Mouse (Mus musculus) layer of hippocampus, postnatal 10 days (tissue): ENCODE measurements at regions not wholly inside any gene's neighbourhood (a gene's known extent, or its start where the extent isn't known, plus 50 kb on each side); places are given as distances from the start of the nearest gene placed in this dataset.
"Not testable (repeated sequence)": the region's sequence is repeated elsewhere in the genome, so short reads cannot be mapped to it uniquely, and the experiment has no call there.

ENCODE experiments used
- DNase-seq, 2 experiments: peaks; one replicate each; pipeline ENCODE4 v3.0.0; 2021; ENCODE audit warnings: low spot score in 2 of 2

DNA sequence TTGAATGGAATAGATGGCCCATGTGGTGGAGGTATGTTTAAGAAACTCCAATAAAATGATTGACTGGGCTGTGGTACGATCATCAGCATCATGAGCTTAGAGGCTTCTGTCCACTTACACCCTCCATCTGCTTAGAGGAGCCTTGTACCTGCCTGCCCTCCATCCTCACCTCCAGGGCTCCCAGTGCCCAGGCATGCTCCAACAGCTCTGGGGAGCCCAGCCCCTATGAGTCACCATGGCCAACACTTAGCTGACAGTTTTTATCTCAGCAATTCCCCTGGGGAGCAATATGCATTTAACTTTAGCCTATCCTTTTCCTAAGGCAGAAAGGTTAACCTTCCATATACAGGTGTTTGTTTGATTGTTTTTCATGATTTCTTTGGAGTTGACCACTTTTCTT lies 174.3 kb upstream of the Plxna2 start:
- no peak for DNase-seq

DNA sequence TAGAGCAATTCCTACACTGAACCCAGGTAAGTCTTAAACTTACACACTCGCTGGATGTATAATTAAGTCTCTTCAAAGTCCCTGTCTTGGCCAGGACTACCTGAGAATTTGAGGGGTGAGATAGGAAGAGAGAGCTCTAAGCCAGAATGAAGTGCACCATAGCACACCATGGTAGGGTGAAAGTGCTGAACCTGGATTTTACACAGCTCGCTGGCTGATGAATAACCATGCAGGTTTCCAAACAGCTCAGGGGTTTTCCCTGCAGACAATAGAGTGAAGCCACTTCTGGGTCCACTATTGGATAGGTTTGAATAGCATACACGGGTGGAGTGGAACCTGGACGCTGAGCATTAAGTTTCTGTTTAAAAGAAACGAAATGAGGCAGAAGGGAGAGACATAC lies 180.7 kb upstream of the Plxna2 start:
- no peak for DNase-seq

DNA sequence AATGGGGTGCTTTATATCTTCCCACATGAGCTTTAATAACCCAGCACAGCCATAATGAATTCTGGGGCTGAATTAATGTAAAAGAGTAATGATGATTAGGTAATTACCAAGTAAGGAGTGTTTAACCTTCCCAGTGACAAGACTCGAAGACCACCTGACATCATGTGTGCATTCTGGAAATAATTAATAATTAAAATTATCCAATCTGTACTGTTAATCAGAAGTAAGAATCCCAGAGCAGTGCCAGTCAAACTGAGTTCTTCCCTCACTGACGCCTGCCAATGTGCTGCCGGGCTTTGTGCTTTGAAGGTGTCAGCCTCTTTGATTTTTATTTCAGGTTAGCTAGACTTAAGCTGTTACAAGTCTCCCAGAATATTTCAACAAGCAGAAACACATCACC lies 183.0 kb upstream of the Plxna2 start:
- DNase-seq: no peak

DNA sequence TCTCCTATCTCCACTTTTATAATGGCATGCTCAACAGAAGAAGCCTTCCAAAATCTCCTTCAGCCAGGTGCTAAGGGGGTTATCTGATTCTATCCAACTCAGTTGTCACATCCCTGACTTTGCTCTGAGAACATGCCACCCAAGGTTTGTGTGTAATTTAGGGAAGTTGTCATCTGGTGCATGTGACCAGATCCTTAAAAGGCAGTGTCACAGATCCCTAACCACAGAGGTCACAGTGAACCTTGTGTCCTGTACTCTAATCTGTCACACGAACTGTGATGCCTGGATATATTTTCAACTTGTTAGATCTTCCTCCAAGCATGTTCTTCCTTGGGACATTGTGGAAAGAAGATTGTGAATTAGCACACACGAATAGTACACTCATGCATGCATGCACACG lies 189.4 kb upstream of the Plxna2 start:
- no peak for DNase-seq

DNA sequence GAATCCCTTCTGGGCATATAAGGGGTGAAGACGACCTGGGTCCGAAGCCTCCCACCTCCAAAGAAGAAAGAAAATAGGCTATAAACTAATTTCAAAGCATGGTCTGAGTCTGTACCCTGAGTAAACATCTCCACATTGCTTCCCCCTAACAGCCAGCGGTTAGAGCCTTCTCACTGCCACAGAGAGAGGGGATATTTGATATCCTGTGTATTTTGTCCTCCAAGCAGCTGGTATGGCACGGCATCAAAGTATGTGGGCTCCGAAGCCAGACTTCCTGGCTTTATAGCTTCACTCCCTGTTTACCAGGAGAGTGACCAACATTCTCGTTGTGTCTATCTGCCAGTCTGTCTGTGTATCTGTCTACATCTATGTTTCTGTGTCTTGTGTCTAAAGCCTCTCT lies 191.7 kb upstream of the Plxna2 start:
- DNase-seq: no peak

DNA sequence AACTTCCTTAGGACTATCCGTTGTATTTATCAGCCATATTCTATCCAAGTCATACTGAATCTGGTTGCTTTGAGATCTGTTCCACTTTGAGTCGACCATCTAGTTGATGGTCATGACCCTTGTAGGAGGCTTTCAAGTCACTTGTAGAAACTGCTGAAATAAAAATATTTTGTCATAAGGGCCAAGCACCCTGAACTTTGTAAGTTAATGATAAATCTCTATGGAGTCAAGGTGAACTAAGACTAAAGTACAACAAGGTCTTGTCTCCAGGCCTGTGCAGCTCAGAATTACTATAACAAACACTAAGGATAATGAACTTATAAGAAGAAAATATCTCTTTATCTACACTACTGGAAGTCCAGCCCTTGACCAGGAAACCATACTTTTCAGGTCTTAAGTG lies 193.8 kb upstream of the Plxna2 start:
- DNase-seq: no peak

DNA sequence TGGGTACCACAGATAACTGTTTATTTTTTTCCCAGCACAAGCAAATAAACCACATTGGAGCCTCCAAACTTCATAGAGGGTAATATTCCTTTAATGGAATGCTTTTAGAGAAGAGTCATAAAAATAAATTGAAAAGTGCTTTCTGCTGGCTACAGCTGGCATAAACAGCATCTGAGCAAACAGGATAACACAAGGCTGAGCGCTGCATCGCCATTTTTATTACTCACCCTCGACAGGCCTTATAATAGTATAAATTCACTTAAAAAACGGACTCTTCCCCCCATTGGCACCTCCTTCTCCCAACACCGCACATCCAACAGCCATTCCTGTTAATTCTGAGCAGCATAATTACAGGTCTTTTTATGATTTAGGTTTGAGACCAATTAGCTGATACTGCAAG lies 205.8 kb upstream of the Plxna2 start:
- no peak for DNase-seq

DNA sequence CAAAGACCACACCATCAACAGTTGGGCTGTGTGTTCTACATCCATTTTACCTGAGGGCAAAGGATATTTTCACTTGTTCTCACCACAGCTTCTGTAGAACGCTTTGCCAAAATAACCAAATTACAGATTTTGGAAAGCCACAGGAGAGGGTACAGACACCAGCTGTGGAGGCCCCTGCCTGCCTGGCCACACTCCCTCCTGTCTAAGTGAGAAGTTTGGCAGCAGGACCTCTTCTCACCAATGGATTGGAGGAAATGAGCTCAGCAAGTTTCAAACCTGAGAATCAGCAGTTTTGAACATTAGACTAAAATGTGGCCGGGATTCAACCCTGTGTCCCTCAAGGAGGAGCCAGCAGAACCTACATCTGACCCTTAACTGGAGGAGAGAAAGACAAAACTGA lies 206.2 kb upstream of the Plxna2 start:
- no peak for DNase-seq

DNA sequence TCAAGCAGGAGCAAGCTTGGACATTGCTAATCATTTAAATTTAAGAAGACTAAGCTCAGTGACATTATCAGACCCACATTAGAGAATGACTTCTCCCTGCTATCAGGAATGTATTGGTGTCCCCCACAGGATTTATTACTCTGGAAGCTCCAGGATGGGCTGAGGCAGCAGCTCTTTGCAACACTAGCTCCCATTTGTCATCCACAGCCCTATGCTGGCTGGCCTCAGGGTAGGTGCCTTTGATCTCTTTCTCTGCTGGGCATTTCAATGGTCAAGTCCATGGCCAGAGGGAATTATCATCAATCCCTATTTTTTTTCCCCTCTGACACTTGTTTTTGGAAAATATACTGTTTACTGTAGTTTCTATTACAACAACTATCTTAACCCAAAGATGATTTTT lies 218.7 kb upstream of the Plxna2 start:
- no peak for DNase-seq

DNA sequence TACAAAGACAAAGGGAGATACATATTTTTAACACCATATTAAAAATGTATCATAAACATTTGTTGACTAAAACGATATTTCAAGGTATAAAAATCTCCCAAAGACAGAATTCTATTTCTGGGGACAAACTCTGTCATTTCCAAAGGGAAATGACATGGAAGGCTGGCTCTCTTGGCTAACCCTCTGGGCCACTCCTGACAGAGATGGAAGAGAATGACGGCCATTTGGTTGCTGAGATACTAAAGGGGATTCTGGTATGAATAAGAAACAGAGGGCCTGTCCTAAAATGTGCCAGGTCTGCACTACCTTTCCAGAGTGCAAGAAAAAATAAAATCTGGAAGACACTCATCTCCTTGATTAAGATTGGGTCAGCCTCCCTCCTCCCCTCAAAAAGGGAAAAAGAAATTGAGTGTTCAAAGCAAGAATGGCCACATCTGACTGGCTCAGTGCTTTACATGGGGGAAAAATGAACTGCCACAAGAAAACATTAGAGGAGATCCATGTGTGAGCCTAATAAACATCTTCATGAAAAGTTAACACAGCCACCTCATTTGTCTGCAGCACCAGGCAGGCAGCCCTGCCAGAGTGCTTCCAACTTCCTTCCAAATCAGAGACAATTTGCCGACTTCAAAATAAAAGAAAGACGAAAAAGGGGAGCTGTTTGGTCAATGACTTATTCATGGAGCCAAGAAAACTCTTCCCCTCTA lies 221.1 kb upstream of the Plxna2 start:
- no peak for DNase-seq

DNA sequence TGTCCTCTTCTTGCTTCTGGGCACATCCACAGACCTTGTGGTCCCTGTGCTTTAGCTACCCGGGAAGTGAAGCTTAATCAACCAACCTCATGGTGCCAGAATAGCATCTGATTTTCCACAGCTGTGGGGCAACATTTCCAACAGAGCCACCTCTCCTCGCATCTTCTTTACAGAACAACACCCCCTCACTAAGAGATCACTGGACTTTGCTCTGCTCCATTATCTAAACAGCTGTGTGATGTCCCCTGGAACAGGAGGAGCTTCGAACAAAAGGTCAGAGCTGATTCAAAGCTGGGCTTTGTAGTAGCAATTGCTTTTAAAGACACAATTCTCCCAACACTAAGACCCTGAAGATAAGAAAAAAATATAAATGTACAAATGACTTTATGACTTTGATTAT lies 224.3 kb upstream of the Plxna2 start:
- no peak for DNase-seq

DNA sequence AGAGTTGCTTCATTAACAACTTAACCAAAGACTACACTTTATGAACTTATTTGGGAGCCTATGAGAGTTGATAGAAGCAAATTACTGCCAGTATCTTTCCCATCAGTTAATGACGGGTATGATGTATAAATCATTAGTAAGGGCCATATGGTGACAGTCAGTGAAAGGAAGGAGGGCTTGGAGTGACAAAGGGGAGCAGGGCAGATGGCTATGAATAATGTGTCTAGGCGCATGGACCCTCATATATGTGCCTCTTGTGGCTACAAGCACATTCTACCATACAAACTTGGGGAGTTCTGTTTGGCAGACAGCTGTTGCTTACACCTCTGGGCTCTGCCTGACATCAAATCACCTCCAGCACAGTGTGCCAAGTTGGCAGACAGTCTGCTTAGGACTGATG lies 227.8 kb upstream of the Plxna2 start:
- DNase-seq: no peak

DNA sequence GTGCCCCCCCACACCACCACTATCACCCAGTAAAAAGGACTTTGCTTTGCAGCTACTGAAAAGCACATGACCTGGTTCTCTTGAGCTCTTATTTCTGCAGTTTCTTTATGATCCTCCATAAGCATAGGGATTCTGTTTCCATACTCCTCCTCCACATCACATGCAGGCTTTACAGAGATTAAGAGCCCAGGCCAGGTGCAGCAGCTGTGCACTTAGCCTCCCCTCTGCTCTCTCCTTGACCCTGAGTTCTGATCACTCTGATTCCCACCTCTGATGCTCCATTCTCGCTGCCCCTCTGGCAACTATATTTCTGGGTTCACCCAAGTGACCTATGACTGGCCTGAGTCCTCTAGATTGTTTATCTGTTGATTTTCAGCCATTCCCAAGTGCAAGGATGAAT lies 239.9 kb upstream of the Plxna2 start:
- DNase-seq: no peak

DNA sequence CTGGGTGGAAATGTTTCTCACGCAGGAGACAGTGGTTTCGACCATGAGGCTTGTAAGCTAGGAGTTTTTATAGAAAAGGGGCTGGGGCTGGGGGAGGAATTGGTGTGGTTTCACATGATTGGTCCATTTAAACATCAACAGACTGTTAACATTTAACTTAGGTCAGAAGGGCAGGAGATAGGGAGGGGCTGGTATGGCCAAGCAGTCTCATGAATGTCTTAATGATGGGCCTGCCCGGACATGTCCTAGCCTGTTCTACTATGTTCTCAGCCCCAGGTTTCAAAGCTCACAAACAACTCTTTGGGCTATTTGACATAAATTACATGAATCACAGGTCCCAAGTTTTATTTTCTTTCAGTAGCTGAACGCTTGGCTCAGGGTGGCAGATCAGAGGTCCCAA lies 244.5 kb upstream of the Plxna2 start:
- DNase-seq: not testable (repeated sequence)

DNA sequence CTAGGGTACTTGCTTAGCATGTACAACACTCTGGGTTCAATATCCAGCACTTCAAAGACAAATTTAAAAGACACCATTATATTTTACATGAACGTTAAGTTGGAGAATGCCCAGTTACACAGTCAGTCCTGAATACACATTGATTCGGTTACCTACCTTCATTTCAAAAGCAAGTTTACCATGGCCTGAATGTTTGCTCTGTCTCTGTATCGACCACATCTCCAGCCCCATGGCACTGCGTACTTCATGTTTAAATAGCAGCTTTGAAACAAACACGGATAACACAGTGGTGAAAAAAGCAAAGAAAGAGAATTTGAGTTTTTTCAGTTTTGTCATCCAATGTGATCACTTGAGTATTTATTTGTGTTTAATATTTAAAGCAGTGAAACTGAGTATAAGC lies 254.1 kb upstream of the Plxna2 start:
- no peak for DNase-seq

DNA sequence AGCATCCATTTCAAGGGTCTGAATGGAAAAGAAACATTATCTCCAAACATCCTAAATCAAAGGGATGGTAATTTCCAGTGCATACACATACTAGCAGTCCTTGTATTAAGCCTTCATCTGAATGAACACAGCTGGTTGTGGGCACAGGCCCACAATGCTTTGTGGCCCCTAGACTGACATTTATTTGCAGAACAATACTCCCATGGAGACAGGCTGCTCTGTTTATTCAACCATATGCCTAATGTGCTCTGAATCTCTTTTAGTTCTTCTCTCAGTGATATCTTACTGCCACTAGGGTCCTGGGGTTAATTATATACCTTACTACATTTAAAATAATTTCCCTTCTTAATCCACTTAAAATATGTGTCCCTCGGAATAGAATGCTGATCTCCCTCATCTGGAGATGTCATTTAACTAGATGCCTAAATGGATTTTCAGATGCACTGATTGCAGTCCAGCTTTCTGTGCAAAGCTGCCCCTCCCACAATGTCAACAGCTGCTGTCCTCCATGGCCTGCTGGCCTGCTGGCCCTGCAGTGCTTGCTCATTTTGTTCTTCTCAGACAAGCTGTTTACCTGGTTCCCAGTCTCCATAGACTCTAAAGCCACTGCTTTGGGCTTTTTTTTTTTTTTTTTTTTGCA lies 254.8 kb upstream of the Plxna2 start:
- no peak for DNase-seq

DNA sequence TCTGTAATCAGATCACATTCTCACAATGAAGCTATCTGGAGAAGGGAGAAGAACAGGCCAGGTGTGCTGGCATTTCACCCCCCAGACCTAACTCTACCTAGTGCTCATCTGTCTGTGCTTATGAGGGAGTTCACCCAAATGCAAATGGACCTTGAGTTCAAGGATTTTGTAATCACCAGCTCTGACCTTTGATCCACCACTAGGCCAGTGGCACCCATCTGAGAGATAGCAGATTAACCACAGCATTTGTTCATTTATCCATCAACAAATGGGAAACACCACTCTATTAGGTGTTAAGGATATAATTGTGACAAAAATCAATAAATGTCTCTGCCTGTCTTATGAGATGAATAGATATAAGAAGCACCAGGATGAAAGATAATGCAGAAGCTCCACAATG lies 255.7 kb upstream of the Plxna2 start:
- no peak for DNase-seq

DNA sequence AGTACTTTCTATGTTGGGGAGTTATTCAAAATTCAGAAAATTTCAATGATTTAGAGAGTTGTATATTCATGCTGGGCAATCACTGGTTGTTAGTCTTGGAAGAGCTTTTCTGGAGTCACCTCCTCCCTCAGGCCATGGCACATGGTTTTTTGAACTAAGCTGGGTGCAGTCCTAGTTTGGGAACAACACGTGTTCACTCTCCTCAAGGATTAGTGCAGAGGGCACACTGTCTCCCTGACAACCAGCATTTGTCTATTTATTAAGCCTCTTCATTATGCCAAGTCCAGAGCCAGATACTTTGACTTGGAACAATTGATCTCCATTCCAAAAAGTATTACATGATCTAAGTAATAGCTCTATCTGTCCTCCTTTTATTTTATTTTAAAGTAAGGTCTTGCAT lies 256.7 kb upstream of the Plxna2 start:
- no peak for DNase-seq

DNA sequence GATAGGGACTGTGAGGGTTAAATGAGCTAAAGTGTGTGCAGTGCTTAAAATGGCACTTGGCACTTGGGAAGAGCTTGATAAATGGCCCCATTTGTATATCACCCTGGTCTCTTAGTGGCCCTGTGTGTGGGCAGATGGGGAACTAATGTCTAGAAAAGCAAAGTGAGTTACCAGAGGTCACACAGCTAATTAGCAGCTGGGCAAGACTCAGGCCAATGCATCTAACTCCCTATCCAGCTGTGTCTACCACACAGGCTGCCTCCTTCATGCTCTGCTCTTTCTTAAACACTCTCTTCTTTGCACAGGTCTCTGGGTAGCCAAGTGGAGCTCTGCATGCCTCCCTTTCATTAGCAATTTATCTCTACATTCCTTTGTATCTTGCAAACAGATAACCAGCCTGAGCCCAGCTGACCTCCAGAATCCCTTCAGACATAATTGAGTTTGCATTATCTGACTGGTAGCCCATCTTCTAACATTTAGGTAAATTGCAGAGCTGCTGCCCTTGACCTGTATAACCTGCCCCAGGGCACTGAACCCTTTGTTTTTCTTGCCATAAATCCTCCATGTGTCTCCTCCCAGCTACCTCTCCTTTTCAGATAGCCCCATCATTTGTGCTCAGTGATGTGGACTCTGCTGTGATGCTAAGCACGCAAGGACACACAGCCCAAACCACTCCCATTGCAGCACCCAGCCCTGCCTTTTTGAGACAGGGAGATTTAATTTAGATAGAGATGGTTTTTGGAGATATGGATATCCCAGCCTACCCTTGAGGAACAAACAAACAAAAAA lies 263.5 kb upstream of the Plxna2 start:
- no peak for DNase-seq

DNA sequence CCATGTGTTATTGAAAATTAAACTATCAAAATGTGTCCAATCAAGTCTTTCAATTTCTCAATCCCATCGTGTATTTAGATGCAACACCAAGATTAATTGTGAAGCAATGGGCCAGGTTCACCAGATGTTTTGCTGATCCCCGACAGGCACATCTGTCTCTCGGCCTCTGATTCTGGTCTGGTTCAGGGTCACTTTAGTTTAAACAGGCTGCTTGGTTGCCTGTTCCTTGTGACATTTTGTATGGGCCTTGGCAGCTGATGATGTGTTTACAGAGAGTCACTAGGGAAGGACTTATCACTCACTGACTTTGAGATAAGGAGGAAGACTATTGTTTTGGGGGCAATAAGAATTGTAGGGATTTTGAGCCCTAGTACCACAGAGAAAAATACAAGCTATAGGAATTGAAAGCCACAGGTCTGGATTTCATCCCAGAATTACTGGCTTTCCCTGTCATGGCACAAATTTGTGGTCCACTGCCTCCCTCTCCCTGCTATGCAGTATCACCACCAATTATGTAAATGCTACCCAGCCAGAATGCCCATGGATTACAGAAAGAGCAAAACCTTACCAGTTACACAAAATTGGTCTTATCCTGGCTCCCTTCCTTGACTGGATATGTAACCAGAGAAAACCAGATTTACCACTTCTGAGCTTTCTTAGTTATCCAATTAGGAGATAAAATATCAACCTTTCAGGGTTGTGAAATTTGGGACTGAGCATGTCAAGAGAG lies 272.5 kb upstream of the Plxna2 start:
- no peak for DNase-seq

DNA sequence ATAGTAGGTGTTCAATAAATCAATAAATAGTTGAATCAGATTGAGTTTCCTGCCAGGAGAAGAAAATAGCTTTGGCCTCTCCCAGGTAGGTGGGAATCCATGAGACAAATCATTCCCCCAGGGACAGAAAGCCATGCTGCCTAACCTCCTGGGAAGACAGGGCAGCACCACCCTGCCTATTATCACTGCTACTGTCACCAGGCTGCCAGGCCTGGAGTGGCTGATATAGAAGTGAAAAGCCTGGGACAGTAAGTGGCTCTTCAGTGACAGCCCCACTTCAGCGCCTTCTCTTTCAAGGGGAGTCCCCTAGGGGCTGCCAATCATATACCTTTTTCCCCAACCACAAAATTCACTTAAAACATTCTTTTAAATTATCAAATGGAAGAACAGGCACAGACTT lies 275.4 kb upstream of the Plxna2 start:
- DNase-seq: no peak

DNA sequence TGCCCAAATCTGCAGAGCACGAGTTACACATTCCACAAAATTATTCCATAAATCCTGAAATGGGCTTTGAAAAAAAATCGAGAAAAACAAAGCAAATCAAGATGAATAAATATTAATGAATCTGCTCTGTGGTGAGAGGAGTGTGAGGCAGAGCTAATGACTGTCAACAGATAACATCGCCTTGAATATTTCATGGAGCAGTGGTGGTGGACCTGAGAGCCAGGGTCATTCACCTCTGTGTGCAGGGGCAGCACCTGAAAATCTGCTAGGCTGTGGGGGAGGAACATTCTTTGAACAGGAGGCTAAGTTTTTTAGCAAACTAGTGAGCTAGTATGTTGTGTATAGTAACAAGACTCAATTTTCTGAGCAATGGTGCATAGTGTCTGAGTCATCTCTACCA lies 276.3 kb upstream of the Plxna2 start:
- DNase-seq: no peak
